Comparison of ENCODE assay signal across 8 mouse cellular contexts in the genomic region with DNA sequence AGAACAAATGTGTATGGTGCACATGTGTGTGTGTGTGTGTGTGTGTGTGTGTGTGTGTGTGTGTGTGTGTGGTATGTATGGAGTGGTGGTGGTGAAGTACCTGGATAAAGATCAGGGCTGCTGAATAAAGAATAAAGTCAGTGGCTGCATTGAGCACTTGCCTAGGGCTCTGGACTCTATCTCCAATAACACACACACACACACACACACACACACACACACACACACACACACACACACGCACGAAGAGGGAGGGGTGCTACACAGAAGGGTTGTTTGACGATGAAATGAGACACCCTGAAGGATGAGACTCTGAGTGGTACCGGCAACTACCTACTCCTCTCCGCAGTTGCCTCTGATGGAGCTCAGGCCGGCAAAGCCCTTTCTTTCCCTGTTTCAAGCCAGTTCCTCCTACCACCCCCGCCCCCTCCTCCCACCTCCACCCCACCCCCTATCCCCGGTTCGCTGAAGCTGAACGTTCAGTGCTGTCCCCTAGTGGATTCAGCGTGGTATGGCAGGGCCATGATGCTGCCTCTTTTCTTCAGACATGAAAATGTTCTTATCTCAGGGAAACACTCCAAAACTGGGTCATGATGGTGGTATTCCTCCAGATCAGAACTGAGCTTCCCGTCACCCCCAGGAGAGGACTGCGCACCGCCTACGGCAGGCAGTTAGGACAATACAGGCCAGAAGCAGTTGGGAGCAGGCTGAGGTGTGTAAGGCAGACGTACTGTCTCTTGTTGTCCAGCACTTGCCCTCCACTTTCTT. TPM values are rescaled to one million over a fixed set of nuclear protein-coding genes. Genes with fewer than 3 reads are reported as not detected.
DNase-seq lines count a peak whose midpoint lies in the region; ATAC-seq lines count a peak whose summit lies in the region.

No protein-coding gene starts in this region.

- H3K27me3 ChIP-seq in heart, embryonic 15.5 days, result peaks cover 37% of the 10 kb centered on the region
- no peaks in the 10 kb centered on the region for H3K27me3 ChIP-seq in liver, embryonic 15.5 days
- H3K27me3 ChIP-seq in neural tube, embryonic 13.5 days, result peaks cover 5% of the 10 kb centered on the region

- peak overlapping the region; percentile 52 for H3K4me2 ChIP-seq in heart, embryonic 15.5 days
- H3K4me2 ChIP-seq in liver, embryonic 15.5 days, result peak overlapping the region; percentile 48
- H3K4me2 ChIP-seq in neural tube, embryonic 13.5 days, result peak overlapping the region; percentile 49

- no peak overlapping the region for H3K27ac ChIP-seq in heart, embryonic 15.5 days
- no peak overlapping the region for H3K27ac ChIP-seq in liver, embryonic 15.5 days (replicated peaks)
- no peak overlapping the region for H3K27ac ChIP-seq in neural tube, embryonic 13.5 days (replicated peaks)

- no peak overlapping the region for H3K9ac ChIP-seq in heart, embryonic 15.5 days
- no peak overlapping the region for H3K9ac ChIP-seq in liver, embryonic 15.5 days
- 0 out of 2 replicates have a peak overlapping the region, but pooled peaks have one; percentile 58 for H3K9ac ChIP-seq in neural tube, embryonic 13.5 days

- peak; percentile 56 for DNase-seq in A20 (ENCODE audit: low read depth, low spot score)
- peak; percentile 64 for DNase-seq in Muller cell, postnatal 12 days (ENCODE audit: inconsistent ontology term)
- peak; percentile 86 for DNase-seq in embryo, embryonic 10 days (ENCODE audit: low spot score)
- DNase-seq in kidney, postnatal 36 days, result peak; percentile 27 to 67
- DNase-seq in thymus, postnatal 36 days, result peak; percentile 41 to 42

- peak; percentile 42; the same call in 1 of the 2 replicates for ATAC-seq in heart, embryonic 15.5 days (replicated peaks; ENCODE audit: insufficient number of reproducible peaks, insufficient read depth, low FRiP score, low read depth)
- peak; percentile 31 for ATAC-seq in liver, embryonic 15.5 days (ENCODE audit: insufficient read depth)
- peak; percentile 63 for ATAC-seq in neural tube, embryonic 13.5 days (ENCODE audit: low read depth)

- WGBS in heart, embryonic 15.5 days, result 7% methylated on average over 14 of the region's 16 CpGs
- 3% methylated on average over 14 of the region's 16 CpGs for WGBS in liver, embryonic 15.5 days (ENCODE audit: insufficient replicate concordance)
- 12% methylated on average over 14 of the region's 16 CpGs for WGBS in neural tube, embryonic 13.5 days

- H3K9me3 ChIP-seq in heart, embryonic 15.5 days (replicated peaks), result no peaks in the 10 kb centered on the region
- no peaks in the 10 kb centered on the region for H3K9me3 ChIP-seq in liver, embryonic 15.5 days (replicated peaks)
- H3K9me3 ChIP-seq in neural tube, embryonic 13.5 days, result no peaks in the 10 kb centered on the region

- peak overlapping the region; percentile 23; the same call in 1 of the 2 replicates for H3K4me3 ChIP-seq in heart, embryonic 15.5 days
- H3K4me3 ChIP-seq in liver, embryonic 15.5 days (replicated peaks), result no peak overlapping the region
- H3K4me3 ChIP-seq in neural tube, embryonic 13.5 days, result peak overlapping the region; percentile 26

- peaks cover 7% of the 10 kb centered on the region for H3K4me1 ChIP-seq in heart, embryonic 15.5 days (replicated peaks)
- H3K4me1 ChIP-seq in liver, embryonic 15.5 days (replicated peaks), result 0 out of 2 replicates have a peak, but pooled peaks cover 4% of the 10 kb centered on the region
- no peaks in the 10 kb centered on the region for H3K4me1 ChIP-seq in neural tube, embryonic 13.5 days (replicated peaks)

- no peaks in the 10 kb centered on the region for H3K36me3 ChIP-seq in heart, embryonic 15.5 days
- H3K36me3 ChIP-seq in liver, embryonic 15.5 days (replicated peaks), result no peaks in the 10 kb centered on the region
- no peaks in the 10 kb centered on the region for H3K36me3 ChIP-seq in neural tube, embryonic 13.5 days

RNA-seq across cellular contexts. Expression of gene Ffar1, which starts 1.5 kb away (rescaled TPM):
- polyA plus RNA-seq in heart, embryonic 15.5 days (2015; fragmentation: Nextera tagmentation; extraction: Ambion mirVana), result not detected in 2 replicates
- not detected in 2 replicates for polyA plus RNA-seq in liver, embryonic 15.5 days (2015; fragmentation: Nextera tagmentation; extraction: Ambion mirVana)
- not detected in 2 replicates for polyA plus RNA-seq in neural tube, embryonic 13.5 days (2015; fragmentation: Nextera tagmentation; extraction: Ambion mirVana)

RNA-seq across cellular contexts. Expression of gene Ffar3, which starts 3.8 kb away (rescaled TPM):
- polyA plus RNA-seq in heart, embryonic 15.5 days (2015; fragmentation: Nextera tagmentation; extraction: Ambion mirVana), result 0.15 TPM in 1 of 2 replicates, not detected in the other
- not detected in 2 replicates for polyA plus RNA-seq in liver, embryonic 15.5 days (2015; fragmentation: Nextera tagmentation; extraction: Ambion mirVana)
- not detected in 2 replicates for polyA plus RNA-seq in neural tube, embryonic 13.5 days (2015; fragmentation: Nextera tagmentation; extraction: Ambion mirVana)

RNA-seq across cellular contexts. Expression of gene Cd22, which starts 20.3 kb away (rescaled TPM):
- 0.06 TPM in 1 of 2 replicates, not detected in the other for polyA plus RNA-seq in heart, embryonic 15.5 days (2015; fragmentation: Nextera tagmentation; extraction: Ambion mirVana)
- polyA plus RNA-seq in liver, embryonic 15.5 days (2015; fragmentation: Nextera tagmentation; extraction: Ambion mirVana), result 0.81 and 0.86 TPM in 2 replicates
- 0.43 TPM in 1 of 2 replicates, not detected in the other for polyA plus RNA-seq in neural tube, embryonic 13.5 days (2015; fragmentation: Nextera tagmentation; extraction: Ambion mirVana)

RNA-seq across cellular contexts. Expression of gene Ffar2, which starts 36.2 kb away (rescaled TPM):
- polyA plus RNA-seq in heart, embryonic 15.5 days (2015; fragmentation: Nextera tagmentation; extraction: Ambion mirVana), result 0.20 and 0.44 TPM in 2 replicates
- 0.94 and 1.2 TPM in 2 replicates for polyA plus RNA-seq in liver, embryonic 15.5 days (2015; fragmentation: Nextera tagmentation; extraction: Ambion mirVana)
- 0.32 TPM in 1 of 2 replicates, not detected in the other for polyA plus RNA-seq in neural tube, embryonic 13.5 days (2015; fragmentation: Nextera tagmentation; extraction: Ambion mirVana)

RNA-seq across cellular contexts. Expression of gene Mag, which starts 54.9 kb away (rescaled TPM):
- 0.14 and 0.29 TPM in 2 replicates for polyA plus RNA-seq in heart, embryonic 15.5 days (2015; fragmentation: Nextera tagmentation; extraction: Ambion mirVana)
- polyA plus RNA-seq in liver, embryonic 15.5 days (2015; fragmentation: Nextera tagmentation; extraction: Ambion mirVana), result 0.32 and 0.39 TPM in 2 replicates
- 2.6 and 3.1 TPM in 2 replicates for polyA plus RNA-seq in neural tube, embryonic 13.5 days (2015; fragmentation: Nextera tagmentation; extraction: Ambion mirVana)
